In the genomic region with DNA sequence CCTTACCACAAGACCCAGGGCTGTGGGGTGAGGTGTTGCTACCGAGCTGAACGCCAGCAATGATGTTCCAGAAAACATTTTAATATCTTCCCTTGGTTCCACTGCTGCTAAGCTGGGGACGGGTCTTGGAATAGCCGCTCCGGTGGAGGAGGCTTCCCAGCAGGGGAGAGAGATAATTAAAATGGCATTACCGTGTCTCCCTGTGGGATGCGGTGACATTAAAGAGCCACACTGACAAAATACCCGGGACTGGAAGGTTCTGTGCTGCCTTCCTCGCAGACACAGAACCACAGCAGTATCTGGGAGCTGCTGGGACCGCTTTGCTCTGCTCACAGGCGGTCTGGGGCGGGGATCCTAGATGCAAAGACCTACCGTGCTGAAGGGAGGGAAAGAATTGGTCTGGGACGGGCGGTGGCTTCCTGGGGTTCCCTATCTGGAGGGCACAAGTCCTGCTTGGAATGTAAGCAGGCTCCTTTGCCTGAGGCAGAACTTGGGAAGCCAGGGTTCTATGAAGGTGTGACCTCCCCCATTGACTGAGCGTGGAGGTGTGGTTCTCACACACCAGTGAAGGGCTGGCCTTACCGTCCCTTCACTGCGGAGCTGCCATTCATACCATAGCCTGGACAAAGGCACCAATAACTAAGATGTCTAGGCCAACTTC, we compare ENCODE assay signal across 10 mouse cellular contexts. TPM values are rescaled to one million over a fixed set of nuclear protein-coding genes. Genes with fewer than 3 reads are reported as not detected.
DNase-seq lines count a peak whose midpoint lies in the region; ATAC-seq lines count a peak whose summit lies in the region.
"Had no signal": no experiment of that assay in that cellular context is flagged by ENCODE, and none has a peak within 500 bp of the region (broad histone marks: within the 10 kb centered on the region; RNA-seq: fewer than 3 reads in every experiment).

No protein-coding gene starts in this region.

- no peak for ATAC-seq in neural tube, embryonic 11.5 days (ENCODE audit: insufficient read depth, low FRiP score, low TSS enrichment)
- no peak for ATAC-seq in embryonic facial prominence, embryonic 12.5 days (ENCODE audit: insufficient number of reproducible peaks, insufficient read depth, low FRiP score, low TSS enrichment)
- 0 out of 2 replicates have a peak, but pooled peaks have one; percentile 5 for ATAC-seq in hindbrain, embryonic 16.5 days
- ATAC-seq in midbrain, embryonic 16.5 days, result no peak
- no peak for ATAC-seq in granulocyte monocyte progenitor cell, adult 5-6 weeks (replicated peaks; ENCODE audit: poor library complexity, severe bottlenecking)

- no peak overlapping the region for H3K4me2 ChIP-seq in neural tube, embryonic 11.5 days (ENCODE audit: low read depth)
- 0 out of 2 replicates have a peak overlapping the region, but pooled peaks have one; percentile 7 for H3K4me2 ChIP-seq in embryonic facial prominence, embryonic 12.5 days (replicated peaks)
- no peak overlapping the region for H3K4me2 ChIP-seq in hindbrain, embryonic 16.5 days (ENCODE audit: low read length)
- H3K4me2 ChIP-seq in midbrain, embryonic 16.5 days (ENCODE audit: low read length), result no peak overlapping the region
- H3K4me2 ChIP-seq: neural tube, embryonic 12.5 days had no signal

- peaks cover 20% of the 10 kb centered on the region for H3K4me1 ChIP-seq in neural tube, embryonic 11.5 days (ENCODE audit: control insufficient read depth, insufficient read depth, low read length)
- H3K4me1 ChIP-seq in embryonic facial prominence, embryonic 12.5 days, result peaks cover 26% of the 10 kb centered on the region
- H3K4me1 ChIP-seq in hindbrain, embryonic 16.5 days (ENCODE audit: control insufficient read depth, insufficient read depth, low read depth, low read length), result peaks cover 26% of the 10 kb centered on the region
- peaks cover 29% of the 10 kb centered on the region for H3K4me1 ChIP-seq in midbrain, embryonic 16.5 days (ENCODE audit: control insufficient read depth, insufficient read depth, low read length)

- H3K9me3 ChIP-seq in neural tube, embryonic 11.5 days (ENCODE audit: control insufficient read depth, low read length), result no peaks in the 10 kb centered on the region
- 0 out of 2 replicates have a peak, but pooled peaks cover 2% of the 10 kb centered on the region for H3K9me3 ChIP-seq in embryonic facial prominence, embryonic 12.5 days
- H3K9me3 ChIP-seq in hindbrain, embryonic 16.5 days (ENCODE audit: control insufficient read depth, low read length), result no peaks in the 10 kb centered on the region
- no peaks in the 10 kb centered on the region for H3K9me3 ChIP-seq in midbrain, embryonic 16.5 days (replicated peaks; ENCODE audit: control insufficient read depth, low read length, poor library complexity, severe bottlenecking)
- H3K9me3 ChIP-seq: neural tube, embryonic 12.5 days had no signal

- WGBS in neural tube, embryonic 11.5 days, result 17% methylated on average over 18 of the region's 18 CpGs
- 24% methylated on average over 18 of the region's 18 CpGs for WGBS in embryonic facial prominence, embryonic 12.5 days
- 19% methylated on average over 18 of the region's 18 CpGs for WGBS in hindbrain, embryonic 16.5 days
- WGBS in midbrain, embryonic 16.5 days, result 19% methylated on average over 18 of the region's 18 CpGs

- no peak for DNase-seq in neural tube, embryonic 11.5 days (ENCODE audit: low spot score)
- DNase-seq in neural tube, embryonic 10.5 days (ENCODE audit: extremely low spot score, low spot score), result no peak
- DNase-seq in urinary bladder, postnatal 36 days (ENCODE audit: low spot score in 2 of 2), result no peak
- DNase-seq: heart, adult 11 months; kidney, adult 11 months had no signal

- no peaks in the 10 kb centered on the region for H3K36me3 ChIP-seq in neural tube, embryonic 11.5 days (ENCODE audit: control insufficient read depth, insufficient read depth, low read length)
- no peaks in the 10 kb centered on the region for H3K36me3 ChIP-seq in embryonic facial prominence, embryonic 12.5 days
- no peaks in the 10 kb centered on the region for H3K36me3 ChIP-seq in hindbrain, embryonic 16.5 days (ENCODE audit: control insufficient read depth, insufficient read depth, low read length)
- no peaks in the 10 kb centered on the region for H3K36me3 ChIP-seq in midbrain, embryonic 16.5 days (ENCODE audit: control insufficient read depth, insufficient read depth, low read length)
- H3K36me3 ChIP-seq: neural tube, embryonic 12.5 days had no signal

- H3K27me3 ChIP-seq in neural tube, embryonic 11.5 days (ENCODE audit: control insufficient read depth, insufficient read depth, low read length), result no peaks in the 10 kb centered on the region
- no peaks in the 10 kb centered on the region for H3K27me3 ChIP-seq in embryonic facial prominence, embryonic 12.5 days
- H3K27me3 ChIP-seq in hindbrain, embryonic 16.5 days (replicated peaks; ENCODE audit: control insufficient read depth, insufficient read depth, low read length), result no peaks in the 10 kb centered on the region
- H3K27me3 ChIP-seq in midbrain, embryonic 16.5 days (ENCODE audit: control insufficient read depth, insufficient read depth, low read depth, low read length), result no peaks in the 10 kb centered on the region
- H3K27me3 ChIP-seq: neural tube, embryonic 12.5 days had no signal

- H3K9ac ChIP-seq in neural tube, embryonic 11.5 days (ENCODE audit: low read length), result peak overlapping the region; percentile 1; the same call in 1 of the 2 replicates
- H3K9ac ChIP-seq in embryonic facial prominence, embryonic 12.5 days, result no peak overlapping the region
- no peak overlapping the region for H3K9ac ChIP-seq in hindbrain, embryonic 16.5 days (ENCODE audit: low read depth, low read length)
- H3K9ac ChIP-seq in midbrain, embryonic 16.5 days (ENCODE audit: low read depth, low read length), result peak overlapping the region; percentile 31; the same call in 1 of the 2 replicates
- H3K9ac ChIP-seq: neural tube, embryonic 12.5 days had no signal

- no peak overlapping the region for H3K4me3 ChIP-seq in neural tube, embryonic 11.5 days (ENCODE audit: low read depth, low read length)
- no peak overlapping the region for H3K4me3 ChIP-seq in embryonic facial prominence, embryonic 12.5 days
- H3K4me3 ChIP-seq in hindbrain, embryonic 16.5 days (ENCODE audit: low read length), result no peak overlapping the region
- no peak overlapping the region for H3K4me3 ChIP-seq in midbrain, embryonic 16.5 days (ENCODE audit: low read depth, low read length)
- H3K4me3 ChIP-seq: neural tube, embryonic 12.5 days had no signal

- peak overlapping the region; percentile 44; the same call in 1 of the 2 replicates for H3K27ac ChIP-seq in neural tube, embryonic 11.5 days (ENCODE audit: low read depth, low read length)
- no peak overlapping the region for H3K27ac ChIP-seq in embryonic facial prominence, embryonic 12.5 days
- H3K27ac ChIP-seq in hindbrain, embryonic 16.5 days (ENCODE audit: low read depth, low read length), result peak overlapping the region; percentile 48
- H3K27ac ChIP-seq in midbrain, embryonic 16.5 days (ENCODE audit: low read length), result peak overlapping the region; percentile 75
- H3K27ac ChIP-seq: neural tube, embryonic 12.5 days had no signal

RNA-seq across cellular contexts. Expression of a gene that starts 9.3 kb away (rescaled TPM):
- 0.53 and 0.78 TPM in 2 replicates for polyA plus RNA-seq in neural tube, embryonic 11.5 days (2014; fragmentation: Nextera tagmentation; extraction: Ambion mirVana)
- 1.1 and 1.2 TPM in 2 replicates for polyA plus RNA-seq in embryonic facial prominence, embryonic 12.5 days (2016; fragmentation: Nextera tagmentation; extraction: Ambion mirVana)
- polyA plus RNA-seq in hindbrain, embryonic 16.5 days (2015; fragmentation: Nextera tagmentation; extraction: Ambion mirVana), result 1.4 TPM in 2 replicates
- polyA plus RNA-seq in midbrain, embryonic 16.5 days (2015; fragmentation: Nextera tagmentation; extraction: Ambion mirVana), result 1.0 and 1.1 TPM in 2 replicates
- total RNA-seq in granulocyte monocyte progenitor cell, adult 5-6 weeks (2014; fragmentation: Nextera tagmentation), result 154 and 178 TPM in 2 replicates
- 215 and 279 TPM in 2 replicates for total RNA-seq in granulocyte monocyte progenitor cell, adult 5-6 weeks (2017)

Comparison
In these comparisons a context has a peak if more than half of its experiments do, and no peak if none do; other contexts are left out.
1. H3K9ac ChIP-seq: peak in neural tube, embryonic 11.5 days (single experiment) and midbrain, embryonic 16.5 days (single experiment); none in embryonic facial prominence, embryonic 12.5 days (single experiment) and hindbrain, embryonic 16.5 days (single experiment).